Mouse (Mus musculus): ENCODE results near the gene Ankrd34a.

DNA sequence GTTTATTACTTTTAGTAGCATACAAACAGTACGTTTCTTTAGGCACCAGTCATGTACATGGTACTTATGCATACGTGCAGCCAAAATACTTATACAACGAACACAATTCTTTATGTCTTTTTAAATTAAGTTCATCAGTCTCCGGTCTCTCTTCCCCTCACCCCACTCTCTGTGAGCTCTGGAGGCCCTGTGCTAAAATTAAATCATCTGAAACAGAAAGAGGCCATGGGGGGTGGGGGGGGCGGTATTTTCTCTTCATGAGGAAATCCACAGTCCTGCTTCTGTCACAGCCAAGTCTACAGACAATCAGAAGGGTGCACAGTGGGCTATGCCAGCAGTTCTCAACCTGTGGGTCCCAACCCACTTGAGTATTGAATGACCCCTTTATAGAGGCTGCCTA, 47.1 kb upstream of the Ankrd34a start:
- no peak for TF ChIP-seq USF1 (IDR thresholded peaks at IDR 0.05; ENCODE audit: low read depth, low read length)
- TF ChIP-seq TCF12 (IDR thresholded peaks at IDR 0.05; ENCODE audit: low read depth, low read length) = no peak
- no peak for TF ChIP-seq POLR2A (IDR thresholded peaks at IDR 0.05; ENCODE audit: low read depth, low read length)
- no peak for TF ChIP-seq MAFK (IDR thresholded peaks at IDR 0.05; ENCODE audit: insufficient replicate concordance, low read length)
- no peak for TF ChIP-seq CHD1 (IDR thresholded peaks at IDR 0.05; ENCODE audit: low read depth, low read length)
- peak; percentile 95 for TF ChIP-seq MEF2A (IDR thresholded peaks at IDR 0.05; ENCODE audit: borderline replicate concordance, low read depth, low read length)

Measured in CH12.LX (cell line).